Mouse (Mus musculus) embryonic facial prominence, embryonic 13.5 days (tissue): ENCODE results near the gene Asic2. TPM values are rescaled to one million over a fixed set of nuclear protein-coding genes. Genes with fewer than 3 reads are reported as not detected.

Experiments
- ATAC-seq: fragments of 200-750 bp; cut with Nextera tagmentation; 2 replicates; pipeline ENCODE4 v1.8.0; 2017; ENCODE audit warnings: low read depth; ENCODE audit not compliant: insufficient number of reproducible peaks, insufficient read depth, low FRiP score, low TSS enrichment
- H3K27ac ChIP-seq: fragments of 300-500 bp; sonication (generic); 2 replicates; pipeline ENCODE4 v1.5.1; 2015; ENCODE audit warnings: moderate library complexity, mild to moderate bottlenecking, inconsistent platforms
- H3K27me3 ChIP-seq: fragments of 300-500 bp; sonication (generic); 2 replicates; pipeline ENCODE4 v1.6.1; 2015; ENCODE audit warnings: mild to moderate bottlenecking, inconsistent platforms
- H3K36me3 ChIP-seq: fragments of 300-500 bp; sonication (generic); 2 replicates; pipeline ENCODE4 v1.6.1; 2015; ENCODE audit warnings: mild to moderate bottlenecking, inconsistent platforms
- H3K4me1 ChIP-seq: fragments of 300-500 bp; sonication (generic); 2 replicates; pipeline ENCODE4 v1.6.1; 2015; ENCODE audit warnings: inconsistent platforms
- H3K4me2 ChIP-seq: fragments of 300-500 bp; sonication (generic); 2 replicates; pipeline ENCODE4 v1.6.1; 2015; ENCODE audit warnings: moderate library complexity, mild to moderate bottlenecking, inconsistent platforms
- H3K4me3 ChIP-seq: fragments of 300-500 bp; sonication (generic); 2 replicates; pipeline ENCODE4 v1.5.1; 2015; ENCODE audit warnings: mild to moderate bottlenecking, inconsistent platforms
- H3K9ac ChIP-seq: fragments of 300-500 bp; sonication (generic); 2 replicates; pipeline ENCODE4 v1.6.1; 2015; ENCODE audit warnings: mild to moderate bottlenecking, inconsistent platforms
- H3K9me3 ChIP-seq: fragments of 300-500 bp; sonication (generic); 2 replicates; pipeline ENCODE4 v1.6.1; 2016; ENCODE audit warnings: inconsistent platforms
- WGBS: fragments of 180-500 bp; shearing (Covaris S2); methylation state at CpG from one replicate; pipeline ENCODE4 v1.1.7; 2015; ENCODE audit warnings: mixed read lengths; 5-methylcytosine and 5-hydroxymethylcytosine counted together
- polyA plus RNA-seq: library from polyadenylated mRNA; unstranded; fragments of >200 nt; fragmentation: Nextera tagmentation; extraction: Ambion mirVana; gene quantifications from 2 replicates; pipeline ENCODE4 v1.2.1, GENCODE M21; 2015

The Asic2 gene
- polyA plus RNA-seq, 1 experiment from 2014 or later: 0.60 TPM

DNA sequence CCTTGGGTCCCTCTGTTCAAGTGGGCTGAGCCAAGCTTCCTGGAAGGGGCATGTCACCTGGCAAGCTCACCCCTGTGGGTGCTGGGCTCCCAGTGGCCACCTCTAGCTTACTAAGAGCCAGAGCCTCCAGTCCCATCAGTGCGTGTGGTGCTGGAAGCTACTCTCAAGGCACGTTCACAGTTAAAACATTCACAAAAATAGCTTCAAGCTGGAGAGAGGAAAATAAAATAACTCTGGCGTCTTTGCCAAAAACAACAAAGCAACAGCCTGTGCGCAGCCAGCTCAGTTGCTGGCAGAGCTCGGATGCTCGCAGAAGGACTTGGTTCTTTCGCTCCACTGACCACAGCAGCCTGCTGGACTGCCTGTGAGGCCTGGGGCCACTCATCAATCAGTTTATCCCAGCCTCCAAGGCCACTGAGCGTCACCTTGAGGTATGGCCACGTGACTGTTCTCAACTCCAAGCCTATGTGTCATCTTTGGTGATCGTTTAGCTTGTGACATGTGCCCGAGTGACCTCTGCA is 1091.1 kb downstream of the Asic2 start:
- peak overlapping the region; percentile 68 for H3K27ac ChIP-seq
- H3K4me1 ChIP-seq: peaks cover 6% of the 10 kb centered on the region

DNA sequence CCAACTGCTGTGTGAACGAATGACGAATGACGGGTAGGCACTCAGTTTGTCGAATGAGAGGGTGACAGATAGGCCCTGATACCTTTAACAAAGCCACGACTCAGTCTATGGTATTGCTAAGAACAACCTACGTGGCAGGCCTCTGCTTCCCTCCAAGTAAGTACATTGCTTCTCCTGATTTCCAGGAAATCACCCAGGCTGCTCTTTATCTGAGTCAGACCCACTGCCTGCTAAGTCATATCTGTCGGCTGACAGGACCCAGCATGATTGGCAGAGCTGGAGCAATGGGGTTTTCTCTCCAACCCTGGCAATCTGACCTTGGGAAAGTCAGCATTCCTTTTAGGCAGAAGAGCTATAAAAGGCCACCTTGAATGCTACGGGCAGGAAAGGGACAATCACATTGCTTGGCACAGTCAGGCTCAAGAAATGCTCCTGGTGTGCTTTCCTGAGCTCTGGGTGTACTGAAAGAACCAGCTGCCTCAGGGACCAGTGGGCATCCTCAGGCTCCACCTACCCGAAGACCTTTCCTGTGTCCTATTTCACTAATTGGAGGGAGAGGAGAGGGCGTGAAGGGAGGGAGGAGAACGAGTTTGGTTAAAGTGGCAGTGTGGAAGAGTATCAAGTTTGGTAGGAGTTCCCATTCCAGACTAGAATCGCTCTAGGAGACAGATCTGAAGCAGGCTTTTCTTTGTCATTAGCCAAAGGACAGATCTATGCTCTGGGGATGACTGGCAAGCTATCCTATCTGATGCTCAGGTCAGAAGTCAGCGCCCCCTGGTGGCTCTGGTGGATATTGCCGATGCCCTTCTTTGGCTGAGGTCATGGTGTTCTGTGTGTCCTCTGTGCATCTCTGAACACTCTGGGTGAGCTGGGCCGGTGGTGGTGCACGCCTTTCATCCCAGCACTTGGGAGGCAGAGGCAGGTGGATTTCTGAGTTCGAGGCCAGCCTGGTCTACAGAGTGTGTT is 1095.5 kb downstream of the Asic2 start:
- H3K36me3 ChIP-seq: no peaks in the 10 kb centered on the region
- H3K4me1 ChIP-seq: peaks cover 6% of the 10 kb centered on the region
- H3K27ac ChIP-seq: no peak overlapping the region
- no peak overlapping the region for H3K9ac ChIP-seq
- no peak for ATAC-seq
- no peak overlapping the region for H3K4me2 ChIP-seq
- 64% methylated on average over 17 of the region's 17 CpGs for WGBS
- H3K4me3 ChIP-seq: no peak overlapping the region
- H3K27me3 ChIP-seq: no peaks in the 10 kb centered on the region
- H3K9me3 ChIP-seq: no peaks in the 10 kb centered on the region

More for the DNA sequence above, 1091.1 kb downstream of the Asic2 start:
- no peak overlapping the region for H3K4me2 ChIP-seq
- H3K9me3 ChIP-seq: no peaks in the 10 kb centered on the region
- no peak for ATAC-seq
- no peak overlapping the region for H3K9ac ChIP-seq
- no peak overlapping the region for H3K4me3 ChIP-seq
- no peaks in the 10 kb centered on the region for H3K27me3 ChIP-seq
- no peaks in the 10 kb centered on the region for H3K36me3 ChIP-seq
- 52% methylated on average over 11 of the region's 11 CpGs for WGBS

GRCm38 (mm10) chr11:80868039-80868438 is 1100.2 kb downstream of the Asic2 start:
- WGBS: 82% methylated on average over 1 of the region's 1 CpGs
- H3K4me2 ChIP-seq: no peak overlapping the region
- no peak for ATAC-seq
- H3K9ac ChIP-seq: no peak overlapping the region
- H3K9me3 ChIP-seq: no peaks in the 10 kb centered on the region
- H3K4me1 ChIP-seq: no peaks in the 10 kb centered on the region
- no peak overlapping the region for H3K27ac ChIP-seq
- H3K4me3 ChIP-seq: no peak overlapping the region
- H3K27me3 ChIP-seq: no peaks in the 10 kb centered on the region
- H3K36me3 ChIP-seq: no peaks in the 10 kb centered on the region

DNA sequence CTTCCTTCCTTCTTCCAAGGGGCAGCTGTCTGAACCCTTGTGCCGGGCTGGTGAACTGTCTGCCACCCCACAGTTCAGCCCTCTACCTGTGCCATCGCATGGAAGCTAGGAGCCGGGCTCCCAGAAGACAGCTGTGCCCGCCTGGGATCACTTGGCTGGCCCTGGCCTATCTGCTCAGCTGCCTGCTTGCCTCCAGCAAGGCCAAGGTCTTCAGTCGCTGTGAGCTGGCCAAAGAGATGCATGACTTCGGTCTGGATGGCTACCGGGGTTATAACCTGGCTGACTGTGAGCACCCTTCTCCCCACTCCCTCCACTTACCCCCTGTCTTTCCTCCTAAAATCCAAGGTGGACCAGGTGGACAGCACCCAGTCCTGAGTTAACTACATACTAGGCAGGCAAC is 1105.3 kb downstream of the Asic2 start:
- Histone ChIP-seq H3K9me3 (no peaks in the 10 kb centered on the region), H3K4me3 (no peak overlapping the region), H3K27me3 (no peaks in the 10 kb centered on the region; the same call in 1 of the 2 replicates), H3K36me3 (no peaks in the 10 kb centered on the region), H3K4me1 (no peaks in the 10 kb centered on the region), H3K27ac (no peak overlapping the region), H3K9ac (no peak overlapping the region), H3K4me2 (no peak overlapping the region)
- no peak for ATAC-seq
- 93% methylated on average over 7 of the region's 7 CpGs for WGBS

GRCm38 (mm10) chr11:80858065-80858464 is 1110.2 kb downstream of the Asic2 start, which contains the start of gene Spaca3:
TSS of gene Spaca3 (plus strand) at chr11:80858365.
- 77% methylated on average over 10 of the region's 10 CpGs for WGBS
- Histone ChIP-seq H3K4me1 (no peaks in the 10 kb centered on the region), H3K9me3 (no peaks in the 10 kb centered on the region), H3K27me3 (no peaks in the 10 kb centered on the region; the same call in 1 of the 2 replicates), H3K4me2 (no peak within 1 kb of the TSS), H3K27ac (no peak within 1 kb of the TSS), H3K4me3 (no peak within 1 kb of the TSS), H3K9ac (no peak within 1 kb of the TSS), H3K36me3 (no peaks in the 10 kb centered on the region)
- ATAC-seq: no peak

GRCm38 (mm10) chr11:80856827-80857226 is 1111.4 kb downstream of the Asic2 start:
- H3K4me1 ChIP-seq: no peaks in the 10 kb centered on the region
- no peaks in the 10 kb centered on the region for H3K9me3 ChIP-seq
- H3K4me2 ChIP-seq: no peak overlapping the region
- H3K36me3 ChIP-seq: no peaks in the 10 kb centered on the region
- no peak for ATAC-seq
- no peaks in the 10 kb centered on the region; the same call in 1 of the 2 replicates for H3K27me3 ChIP-seq
- WGBS: 88% methylated on average over 2 of the region's 2 CpGs
- H3K4me3 ChIP-seq: no peak overlapping the region
- H3K9ac ChIP-seq: no peak overlapping the region
- H3K27ac ChIP-seq: no peak overlapping the region

DNA sequence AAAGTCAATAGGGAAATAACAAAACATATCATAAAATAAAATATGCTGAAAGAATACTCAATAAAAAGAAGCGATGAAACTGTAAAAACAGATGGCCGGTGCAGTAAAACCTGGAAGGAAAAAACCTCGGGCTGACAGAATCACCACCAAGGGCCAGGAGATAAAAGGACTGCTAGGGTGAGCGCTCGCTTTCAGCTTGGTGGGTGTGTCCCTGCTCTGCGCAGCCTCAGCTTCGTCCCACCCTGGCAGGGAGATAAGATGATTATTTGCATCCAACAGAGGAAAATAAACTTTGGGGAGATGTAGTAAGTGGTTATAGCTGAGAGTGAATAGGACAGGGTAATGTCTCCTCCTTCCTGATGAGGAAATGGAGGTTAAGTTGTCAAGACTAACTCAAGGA is 1113.3 kb downstream of the Asic2 start:
- Histone ChIP-seq H3K27ac (no peak overlapping the region), H3K9ac (no peak overlapping the region), H3K9me3 (no peaks in the 10 kb centered on the region), H3K4me1 (no peaks in the 10 kb centered on the region), H3K27me3 (no peaks in the 10 kb centered on the region; the same call in 1 of the 2 replicates), H3K4me3 (no peak overlapping the region), H3K4me2 (no peak overlapping the region), H3K36me3 (no peaks in the 10 kb centered on the region)
- WGBS: 72% methylated on average over 7 of the region's 7 CpGs
- no peak for ATAC-seq

GRCm38 (mm10) chr11:80854430-80854829 is 1113.8 kb downstream of the Asic2 start:
- no peak overlapping the region for H3K4me3 ChIP-seq
- no peak for ATAC-seq

GRCm38 (mm10) chr11:80853014-80853413 is 1115.2 kb downstream of the Asic2 start:
- H3K27ac ChIP-seq: no peak overlapping the region

More at GRCm38 (mm10) chr11:80854430-80854829, 1113.8 kb downstream of the Asic2 start:
- Histone ChIP-seq H3K9ac (no peak overlapping the region), H3K27me3 (no peaks in the 10 kb centered on the region), H3K9me3 (no peaks in the 10 kb centered on the region), H3K4me1 (no peaks in the 10 kb centered on the region), H3K4me2 (no peak overlapping the region), H3K27ac (no peak overlapping the region), H3K36me3 (no peaks in the 10 kb centered on the region)
- WGBS: 86% methylated on average over 11 of the region's 11 CpGs

GRCm38 (mm10) chr11:80851859-80852258 is 1116.4 kb downstream of the Asic2 start:
- no peaks in the 10 kb centered on the region for H3K9me3 ChIP-seq
- H3K9ac ChIP-seq: no peak overlapping the region
- H3K36me3 ChIP-seq: no peaks in the 10 kb centered on the region
- 0 out of 2 replicates have a peak, but pooled peaks cover 4% of the 10 kb centered on the region for H3K27me3 ChIP-seq
- H3K4me2 ChIP-seq: no peak overlapping the region
- no peak for ATAC-seq
- H3K4me3 ChIP-seq: no peak overlapping the region
- H3K4me1 ChIP-seq: no peaks in the 10 kb centered on the region
- H3K27ac ChIP-seq: no peak overlapping the region
- 46% methylated on average over 5 of the region's 5 CpGs for WGBS

More at GRCm38 (mm10) chr11:80853014-80853413, 1115.2 kb downstream of the Asic2 start:
- H3K9ac ChIP-seq: no peak overlapping the region
- H3K27me3 ChIP-seq: 0 out of 2 replicates have a peak, but pooled peaks cover 2% of the 10 kb centered on the region
- WGBS: 64% methylated on average over 3 of the region's 3 CpGs
- H3K4me2 ChIP-seq: no peak overlapping the region
- H3K36me3 ChIP-seq: no peaks in the 10 kb centered on the region
- H3K4me3 ChIP-seq: no peak overlapping the region
- no peak for ATAC-seq
- no peaks in the 10 kb centered on the region for H3K4me1 ChIP-seq
- no peaks in the 10 kb centered on the region for H3K9me3 ChIP-seq

DNA sequence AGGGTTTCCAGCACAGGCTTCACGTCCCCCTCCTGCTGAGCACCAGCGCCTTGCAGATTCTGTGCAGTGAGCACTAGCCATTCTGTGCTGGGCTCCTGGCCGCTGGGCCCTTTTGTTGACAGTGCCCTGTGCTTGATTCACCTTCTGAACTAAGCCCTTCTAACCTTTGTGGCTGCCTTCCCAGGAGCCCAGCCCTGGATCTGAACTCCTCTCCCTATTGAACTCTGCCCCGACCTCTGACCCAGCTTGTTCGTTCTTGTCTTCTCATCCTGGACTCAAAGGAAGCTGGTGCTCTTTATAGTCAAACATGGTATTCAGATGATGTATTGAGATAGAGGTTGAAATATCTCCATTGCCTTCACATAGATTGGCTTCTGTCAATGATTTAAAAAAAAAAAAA is 1120.1 kb downstream of the Asic2 start:
- Histone ChIP-seq H3K27me3 (0 out of 2 replicates have a peak, but pooled peaks cover 4% of the 10 kb centered on the region), H3K9ac (no peak overlapping the region), H3K4me3 (no peak overlapping the region), H3K4me2 (no peak overlapping the region), H3K4me1 (no peaks in the 10 kb centered on the region), H3K36me3 (no peaks in the 10 kb centered on the region), H3K9me3 (no peaks in the 10 kb centered on the region), H3K27ac (no peak overlapping the region)
- ATAC-seq: no peak
- WGBS: 49% methylated on average over 5 of the region's 5 CpGs
